Comparison of ENCODE assay signal across 12 mouse cellular contexts in genomic region chr1:82124503-82124902, GRCm38 (mm10).
A peak's percentile ranks its signal among the peaks of the same experiment; 100 is the strongest.
DNase-seq lines count a peak whose midpoint lies in the region; ATAC-seq lines count a peak whose summit lies in the region.
"Had no signal": no experiment of that assay in that cellular context is flagged by ENCODE, and none has a peak within 500 bp of the region (broad histone marks: within the 10 kb centered on the region; RNA-seq: fewer than 3 reads in every experiment).

No protein-coding gene starts in this region.

- ATAC-seq in liver, embryonic 12.5 days: no peak
- no peak for ATAC-seq in erythroblast, adult 5-6 weeks (replicated peaks; ENCODE audit: low FRiP score, poor library complexity, severe bottlenecking)
- no peak for ATAC-seq in forebrain, embryonic 12.5 days (ENCODE audit: low FRiP score)

- DNase-seq in adrenal gland, postnatal 10 days: peak; percentile 55
- no peak for DNase-seq in adrenal gland, adult 18-20 months (ENCODE audit: low spot score in 2 of 2)
- DNase-seq in liver: peak; percentile 20
- DNase-seq in kidney, postnatal 25 days: peak; percentile 37 to 45
- peak; percentile 49 for DNase-seq in mesoderm, embryonic 11.5 days (ENCODE audit: low read depth, low spot score)
- DNase-seq: cerebellum, postnatal 36 days; retina, postnatal 1 day had no signal

- no peak overlapping the region for H3K4me3 ChIP-seq in liver, embryonic 12.5 days
- H3K4me3 ChIP-seq in forebrain, embryonic 12.5 days (replicated peaks): no peak overlapping the region
- H3K4me3 ChIP-seq: hindbrain, embryonic 12.5 days; myocyte had no signal

- no peaks in the 10 kb centered on the region for H3K9me3 ChIP-seq in liver, embryonic 12.5 days (replicated peaks)
- H3K9me3 ChIP-seq in forebrain, embryonic 12.5 days: no peaks in the 10 kb centered on the region
- H3K9me3 ChIP-seq: hindbrain, embryonic 12.5 days had no signal

- WGBS in liver, embryonic 12.5 days (ENCODE audit: insufficient replicate concordance): 47% methylated on average over 5 of the region's 5 CpGs
- 69% methylated on average over 5 of the region's 5 CpGs for WGBS in forebrain, embryonic 12.5 days

- H3K27ac ChIP-seq in liver, embryonic 12.5 days: no peak overlapping the region
- H3K27ac ChIP-seq in forebrain, embryonic 12.5 days: no peak overlapping the region
- H3K27ac ChIP-seq: hindbrain, embryonic 12.5 days had no signal

- H3K4me1 ChIP-seq in liver, embryonic 12.5 days: no peaks in the 10 kb centered on the region
- no peaks in the 10 kb centered on the region for H3K4me1 ChIP-seq in forebrain, embryonic 12.5 days
- H3K4me1 ChIP-seq: hindbrain, embryonic 12.5 days had no signal

- H3K4me2 ChIP-seq in liver, embryonic 12.5 days: no peak overlapping the region
- H3K4me2 ChIP-seq in forebrain, embryonic 12.5 days: no peak overlapping the region
- H3K4me2 ChIP-seq: hindbrain, embryonic 12.5 days had no signal

- H3K36me3 ChIP-seq in liver, embryonic 12.5 days: no peaks in the 10 kb centered on the region
- H3K36me3 ChIP-seq in forebrain, embryonic 12.5 days (replicated peaks): no peaks in the 10 kb centered on the region
- H3K36me3 ChIP-seq: hindbrain, embryonic 12.5 days had no signal

- no peak overlapping the region for H3K9ac ChIP-seq in liver, embryonic 12.5 days
- H3K9ac ChIP-seq in forebrain, embryonic 12.5 days: no peak overlapping the region
- H3K9ac ChIP-seq: hindbrain, embryonic 12.5 days had no signal

- H3K27me3 ChIP-seq in liver, embryonic 12.5 days (replicated peaks): no peaks in the 10 kb centered on the region
- H3K27me3 ChIP-seq in forebrain, embryonic 12.5 days: no peaks in the 10 kb centered on the region; the same call in 1 of the 2 replicates
- H3K27me3 ChIP-seq: hindbrain, embryonic 12.5 days had no signal

Comparison
In these comparisons a context has a peak if more than half of its experiments do, and no peak if none do; other contexts are left out.
1. DNase-seq: peak in adrenal gland, postnatal 10 days (single experiment), liver (single experiment), kidney, postnatal 25 days (2 of 2) and mesoderm, embryonic 11.5 days (single experiment); none in adrenal gland, adult 18-20 months (0 of 2).